Mouse (Mus musculus): ENCODE results near the gene Gnaq. TPM values are rescaled to one million over a fixed set of nuclear protein-coding genes. Genes with fewer than 3 reads are reported as not detected.

The Gnaq gene
- total RNA-seq, 1 experiment from 2014 or later, result 40.2 TPM

DNA sequence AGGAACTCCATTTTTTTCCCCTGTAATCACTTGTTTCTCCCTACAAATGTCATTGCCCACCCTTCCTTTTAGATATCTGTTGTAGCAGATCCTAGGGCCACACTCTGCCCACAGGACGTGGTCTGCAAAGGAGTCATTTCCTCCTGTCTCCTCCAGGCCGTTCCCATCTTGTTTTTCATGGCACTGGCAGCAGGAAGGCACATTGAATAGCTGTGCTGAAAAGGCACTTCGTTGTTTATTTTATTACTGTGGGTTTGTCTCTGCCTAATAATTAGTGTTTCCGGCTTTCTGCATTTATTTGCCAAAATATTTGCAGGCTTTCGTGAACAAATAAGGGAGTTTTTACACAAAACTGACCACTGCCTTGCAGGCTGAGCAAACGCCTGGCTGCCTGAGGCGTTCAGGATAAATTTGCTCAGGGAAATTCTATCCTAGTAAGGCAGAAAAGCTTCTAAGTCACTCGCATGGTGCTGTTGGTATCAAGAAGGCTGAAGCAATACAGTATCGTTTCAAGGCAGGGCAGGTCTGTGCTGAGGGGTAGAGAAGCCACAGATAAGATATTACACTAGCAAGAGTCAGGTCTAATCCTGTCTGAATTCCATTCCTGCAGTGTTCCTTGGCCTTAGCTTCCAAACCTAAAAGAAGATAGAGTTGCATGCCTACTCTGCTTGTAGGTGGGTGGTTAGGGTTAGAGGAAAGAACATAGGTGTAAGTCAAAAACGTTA lies 154.0 kb downstream of the Gnaq start:
- no peak for ATAC-seq (ENCODE audit: extremely low read depth, insufficient number of reproducible peaks, low FRiP score, poor library complexity, severe bottlenecking)

DNA sequence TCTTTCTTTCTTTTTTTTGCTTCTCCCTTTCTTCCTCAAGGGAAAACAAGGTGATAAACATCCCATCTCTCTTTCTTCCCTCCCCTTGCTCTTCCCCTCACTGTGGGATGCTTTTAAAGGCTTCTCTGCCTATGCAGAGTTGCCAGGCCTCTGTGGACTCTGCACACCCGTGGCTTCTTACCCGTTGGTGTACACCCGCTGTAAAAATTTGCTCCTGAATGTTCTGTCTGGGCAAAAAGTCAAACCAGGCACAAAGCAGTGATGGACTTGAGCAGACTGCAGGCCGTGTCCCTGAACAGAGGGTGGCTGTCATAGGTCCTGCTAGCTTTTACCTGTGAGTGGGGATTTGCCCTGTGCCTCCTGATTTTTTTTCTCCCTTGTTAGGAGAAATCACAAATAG lies 154.7 kb downstream of the Gnaq start:
- no peak for ATAC-seq (ENCODE audit: extremely low read depth, insufficient number of reproducible peaks, low FRiP score, poor library complexity, severe bottlenecking)

DNA sequence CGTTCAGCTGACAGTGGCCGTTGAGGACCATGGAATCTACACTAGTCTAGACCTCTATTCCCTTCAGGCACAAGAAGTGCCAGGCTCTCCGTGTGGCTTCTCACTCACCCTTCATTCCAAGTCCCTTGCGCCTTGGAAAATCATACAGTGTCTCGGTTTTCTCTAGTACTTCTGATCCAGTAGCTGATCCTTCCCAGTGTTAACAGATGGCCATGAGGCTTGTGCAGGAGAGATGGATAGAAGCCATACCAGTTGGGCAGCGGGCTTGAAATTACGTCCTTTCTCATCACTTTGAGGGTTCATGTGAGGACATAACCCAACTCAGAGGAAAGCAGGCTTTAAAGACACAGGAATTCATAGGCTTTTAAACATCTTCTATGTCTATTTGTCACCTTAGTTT lies 155.3 kb downstream of the Gnaq start:
- ATAC-seq (ENCODE audit: extremely low read depth, insufficient number of reproducible peaks, low FRiP score, poor library complexity, severe bottlenecking), result no peak

DNA sequence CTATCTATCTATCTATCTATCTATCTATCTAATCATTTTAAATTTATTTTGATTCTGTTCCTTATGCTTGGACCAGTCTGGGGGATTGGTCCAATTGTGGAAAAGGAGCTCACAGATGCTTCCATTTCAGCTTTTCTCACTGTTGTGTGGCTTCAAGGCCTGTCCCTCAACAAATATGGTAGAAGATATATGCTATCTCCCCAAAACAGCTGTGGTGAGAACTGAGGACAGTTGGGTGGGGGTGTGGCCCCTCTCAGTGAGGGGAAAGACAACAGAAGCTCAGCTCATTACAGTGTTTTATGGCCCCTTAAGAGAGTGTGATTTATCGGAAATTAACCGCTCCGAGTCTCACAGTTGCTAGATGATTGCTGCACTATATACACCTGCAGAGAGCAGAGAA lies 158.5 kb downstream of the Gnaq start:
- ATAC-seq (ENCODE audit: extremely low read depth, insufficient number of reproducible peaks, low FRiP score, poor library complexity, severe bottlenecking), result no peak

DNA sequence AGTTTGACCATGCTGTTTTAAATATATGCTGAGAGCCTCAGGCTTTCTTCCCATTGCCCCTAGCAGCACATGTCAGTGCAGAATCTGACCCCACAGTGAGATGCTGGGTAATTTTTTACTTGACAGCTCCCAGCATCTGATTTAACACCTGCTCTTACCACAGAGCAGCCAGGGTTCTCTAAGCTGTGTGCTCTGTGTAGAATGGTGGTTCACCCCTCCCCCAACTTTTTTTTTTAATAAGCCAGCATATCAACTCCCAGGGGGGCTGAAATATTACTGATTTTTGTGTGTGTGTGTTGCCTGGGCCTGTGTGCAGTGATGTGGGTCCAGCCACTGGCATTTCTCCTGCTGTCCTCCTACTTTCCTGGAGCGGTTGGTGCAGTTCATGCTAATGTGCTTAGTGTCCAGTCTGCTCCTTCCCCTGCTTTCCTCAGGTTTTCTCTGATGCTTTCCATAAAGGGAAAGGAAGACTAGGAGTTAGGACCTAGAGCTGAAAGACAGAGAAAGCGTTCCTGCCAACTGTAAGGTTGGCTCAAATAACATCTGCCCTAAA lies 159.5 kb downstream of the Gnaq start:
- no peak for ATAC-seq (ENCODE audit: extremely low read depth, insufficient number of reproducible peaks, low FRiP score, poor library complexity, severe bottlenecking)

DNA sequence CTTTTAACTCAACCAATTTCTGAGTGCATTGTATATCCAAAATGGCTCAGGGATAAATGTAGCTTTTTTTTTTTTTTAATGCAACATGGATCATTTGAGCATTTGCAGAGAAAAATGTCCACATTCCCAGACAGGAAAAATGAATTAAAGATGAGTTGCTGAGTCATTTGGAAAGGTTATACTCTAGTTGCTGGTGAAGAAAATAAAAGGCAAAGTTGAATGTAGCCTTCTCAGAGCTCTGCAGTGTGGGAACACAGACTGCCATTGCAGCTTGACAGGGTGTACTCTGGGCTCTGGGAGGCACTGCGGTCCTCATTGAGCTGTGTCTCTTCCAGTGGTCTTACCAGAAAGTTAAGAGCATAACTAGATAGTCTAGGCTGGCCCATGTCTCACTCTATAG lies 160.3 kb downstream of the Gnaq start:
- no peak for ATAC-seq (ENCODE audit: extremely low read depth, insufficient number of reproducible peaks, low FRiP score, poor library complexity, severe bottlenecking)

DNA sequence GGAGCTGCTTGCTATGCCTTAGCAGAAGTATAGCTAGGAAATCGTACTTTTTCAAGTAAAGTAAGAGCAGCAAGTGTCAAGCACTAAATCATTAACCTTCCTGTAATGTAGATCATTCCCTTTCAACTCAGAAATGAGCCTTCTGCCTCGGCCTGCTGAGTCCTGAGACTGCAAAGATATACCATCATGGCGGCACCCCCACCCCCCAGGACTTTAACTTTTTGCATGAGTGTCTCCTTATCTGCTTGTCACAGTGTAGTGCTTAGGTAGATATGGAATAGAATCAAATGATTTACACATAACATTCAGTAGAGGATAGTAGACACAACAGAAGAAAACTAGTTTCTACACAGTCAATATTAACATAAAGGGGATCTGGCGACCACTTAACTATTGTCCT lies 167.8 kb downstream of the Gnaq start:
- ATAC-seq (ENCODE audit: extremely low read depth, insufficient number of reproducible peaks, low FRiP score, poor library complexity, severe bottlenecking), result no peak

DNA sequence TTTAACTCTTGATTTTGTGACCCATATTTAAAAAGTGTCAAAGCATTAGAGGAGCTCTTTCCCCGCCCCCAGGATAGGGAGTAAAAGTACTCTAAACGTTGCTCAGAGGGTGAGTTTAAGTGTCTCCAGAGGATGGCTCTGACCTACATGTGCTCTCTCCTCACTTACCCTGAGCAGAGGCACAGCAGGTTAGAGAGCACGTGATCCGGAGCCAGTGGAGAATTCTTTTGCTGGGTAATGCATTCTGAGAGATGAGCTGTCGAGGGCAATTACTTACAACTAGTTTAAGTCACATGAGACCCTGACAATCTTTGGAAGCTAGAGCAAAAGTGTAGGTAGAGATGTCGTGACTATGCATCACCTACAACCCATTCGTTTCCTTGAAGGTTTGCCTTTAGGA lies 168.7 kb downstream of the Gnaq start:
- no peak for ATAC-seq (ENCODE audit: extremely low read depth, insufficient number of reproducible peaks, low FRiP score, poor library complexity, severe bottlenecking)

DNA sequence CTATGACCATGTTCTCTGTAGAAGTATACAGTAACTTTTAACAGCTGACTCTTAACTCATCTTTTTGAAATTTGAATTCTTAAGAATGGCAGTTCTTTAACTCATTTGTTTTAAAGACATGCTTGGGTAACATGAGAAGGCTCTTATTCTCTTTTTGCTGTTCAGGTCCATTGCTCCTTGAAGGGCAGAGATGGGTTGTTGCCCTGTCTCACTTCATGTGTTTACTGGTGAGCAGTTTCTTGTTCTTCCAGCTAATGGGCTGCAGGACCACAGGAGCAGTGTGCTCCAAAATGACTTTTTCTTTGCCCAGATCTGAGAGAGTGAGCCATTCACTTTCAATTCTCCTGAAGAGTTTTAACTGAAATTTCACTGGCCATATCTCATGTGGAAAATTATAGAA lies 176.4 kb downstream of the Gnaq start:
- ATAC-seq (ENCODE audit: extremely low read depth, insufficient number of reproducible peaks, low FRiP score, poor library complexity, severe bottlenecking), result no peak

DNA sequence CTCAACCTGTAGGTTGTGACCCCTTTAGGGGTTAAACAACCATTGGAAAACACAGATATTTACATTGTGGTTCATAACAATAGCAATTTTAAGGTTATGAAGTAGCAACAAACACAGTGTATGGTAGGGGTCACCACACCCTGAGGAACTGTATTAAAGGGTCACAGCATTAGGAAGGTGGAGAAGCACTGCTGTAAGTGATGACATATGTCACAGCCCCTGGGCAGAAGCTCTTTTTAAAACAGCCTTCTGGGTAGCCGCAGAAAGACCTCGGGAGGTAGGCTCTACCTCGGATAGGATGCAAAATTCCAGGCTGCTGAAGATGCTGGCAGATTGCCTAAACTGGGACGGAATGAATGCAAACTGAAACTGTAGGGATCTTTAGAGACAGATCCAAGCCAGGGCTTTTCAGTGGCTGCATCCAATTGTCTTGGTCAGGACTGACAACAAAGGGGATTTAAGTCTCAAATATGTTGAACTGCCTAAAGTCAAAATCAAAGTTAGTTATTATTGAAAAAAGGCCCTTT lies 181.7 kb downstream of the Gnaq start:
- no peak for ATAC-seq (ENCODE audit: extremely low read depth, insufficient number of reproducible peaks, low FRiP score, poor library complexity, severe bottlenecking)

DNA sequence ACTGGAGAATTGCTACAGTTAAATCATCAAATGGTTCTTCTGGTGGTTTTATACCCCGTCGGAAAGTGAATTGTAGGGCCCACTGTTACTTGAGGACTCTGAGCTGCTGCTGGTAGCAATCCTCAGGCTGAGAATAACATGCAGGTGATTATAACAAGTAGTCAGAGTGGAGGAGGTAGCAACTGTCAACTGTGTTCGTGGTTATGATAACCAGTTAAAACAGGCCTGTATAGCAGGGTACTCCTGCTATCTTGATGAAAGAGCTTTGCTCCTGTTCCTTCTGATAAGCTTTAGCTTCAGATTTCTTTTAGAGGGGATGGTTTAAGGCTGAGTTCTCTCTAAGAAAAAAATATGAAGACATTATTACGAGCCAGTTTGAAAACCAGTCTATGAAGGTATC lies 182.9 kb downstream of the Gnaq start:
- ATAC-seq (ENCODE audit: extremely low read depth, insufficient number of reproducible peaks, low FRiP score, poor library complexity, severe bottlenecking), result no peak

DNA sequence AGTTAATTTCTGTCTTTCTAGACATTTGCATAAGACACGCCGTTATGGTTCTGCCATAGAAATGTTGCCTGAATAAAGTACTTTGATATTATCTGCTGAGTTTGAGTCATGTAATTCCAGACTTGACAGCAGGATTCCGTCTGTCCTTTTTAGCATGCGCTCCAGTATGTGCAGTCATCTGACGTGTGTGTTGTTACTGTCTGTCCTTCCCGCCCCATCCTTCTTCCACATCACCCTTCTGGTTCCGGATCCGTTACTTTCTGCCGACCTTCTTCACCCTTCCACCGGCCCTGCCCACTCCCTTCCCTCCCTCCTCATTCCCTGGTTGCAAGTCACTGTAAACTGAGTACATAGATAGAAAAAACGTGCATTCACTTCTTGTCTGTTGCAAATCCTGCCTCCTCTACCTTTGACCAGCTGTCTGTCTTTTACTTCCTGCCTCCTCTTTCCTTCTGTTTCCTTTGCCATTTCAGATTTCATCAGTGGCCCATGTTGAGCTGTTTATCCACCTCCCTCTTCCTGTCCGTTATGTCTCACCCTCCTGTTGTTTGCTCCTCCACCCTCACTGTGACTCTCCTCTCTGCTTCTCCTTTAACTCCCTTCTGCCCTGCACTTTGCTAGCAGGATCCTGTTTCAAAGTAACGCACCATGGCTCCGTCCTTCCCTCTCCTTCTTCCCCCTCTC lies 185.6 kb downstream of the Gnaq start:
- no peak for ATAC-seq (ENCODE audit: extremely low read depth, insufficient number of reproducible peaks, low FRiP score, poor library complexity, severe bottlenecking)

DNA sequence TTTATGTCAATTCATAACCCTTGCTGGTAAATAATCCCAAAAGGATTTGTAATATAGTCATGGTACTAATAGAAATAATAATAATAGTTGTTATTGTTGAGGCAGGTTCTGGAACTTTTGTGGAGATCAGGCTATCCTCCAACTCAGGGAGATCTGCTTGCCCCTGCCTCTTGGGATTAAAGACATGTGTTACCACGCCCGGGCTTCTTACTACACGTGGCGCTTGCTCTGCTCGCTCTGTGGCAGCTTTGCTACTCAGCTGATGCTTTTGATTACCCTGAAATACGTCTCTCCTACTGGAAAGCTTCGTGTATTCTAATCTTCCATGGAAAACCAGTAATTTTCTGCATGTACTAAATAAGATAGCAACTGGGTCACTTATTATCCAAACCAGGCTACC lies 187.4 kb downstream of the Gnaq start:
- ATAC-seq (ENCODE audit: extremely low read depth, insufficient number of reproducible peaks, low FRiP score, poor library complexity, severe bottlenecking), result no peak

DNA sequence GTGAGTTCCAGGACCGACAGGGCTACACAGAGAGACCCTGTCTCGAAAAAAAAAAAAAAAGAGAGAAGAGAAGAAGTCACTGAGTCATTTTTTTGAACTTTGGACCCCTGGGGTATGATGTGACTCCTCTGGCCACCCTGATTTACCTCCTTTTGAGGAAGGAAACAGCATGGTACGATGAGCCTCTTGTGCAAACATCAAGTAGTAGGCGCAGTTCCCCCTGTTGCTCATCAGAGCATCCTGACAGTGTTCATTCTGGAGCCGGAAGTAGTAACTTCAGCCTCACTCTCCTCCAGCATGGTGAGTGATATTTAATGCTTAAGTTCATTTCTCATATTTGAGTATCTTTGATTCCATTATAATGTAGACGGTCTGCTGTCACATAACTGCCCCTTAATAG lies 190.4 kb downstream of the Gnaq start:
- peak; percentile 59 for ATAC-seq (ENCODE audit: extremely low read depth, insufficient number of reproducible peaks, low FRiP score, poor library complexity, severe bottlenecking)

DNA sequence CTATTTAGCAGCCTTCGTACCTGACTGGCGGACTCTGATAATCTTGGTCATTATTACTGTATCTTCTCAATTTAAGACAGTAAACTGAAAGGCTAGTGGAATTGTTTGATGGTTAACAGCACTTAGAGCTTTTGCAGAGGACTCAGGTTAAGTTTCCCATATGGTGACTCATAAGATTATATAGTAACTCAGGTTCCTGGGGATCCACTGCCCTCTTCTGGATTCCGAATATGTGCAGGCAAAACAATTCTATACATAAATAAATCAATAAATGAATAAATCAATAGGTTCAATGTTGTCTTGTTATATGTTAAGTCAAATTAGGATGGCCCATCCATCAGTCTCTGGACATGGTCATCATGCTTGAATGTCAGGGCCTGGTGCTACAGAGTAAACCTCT lies 191.6 kb downstream of the Gnaq start:
- ATAC-seq (ENCODE audit: extremely low read depth, insufficient number of reproducible peaks, low FRiP score, poor library complexity, severe bottlenecking), result no peak

DNA sequence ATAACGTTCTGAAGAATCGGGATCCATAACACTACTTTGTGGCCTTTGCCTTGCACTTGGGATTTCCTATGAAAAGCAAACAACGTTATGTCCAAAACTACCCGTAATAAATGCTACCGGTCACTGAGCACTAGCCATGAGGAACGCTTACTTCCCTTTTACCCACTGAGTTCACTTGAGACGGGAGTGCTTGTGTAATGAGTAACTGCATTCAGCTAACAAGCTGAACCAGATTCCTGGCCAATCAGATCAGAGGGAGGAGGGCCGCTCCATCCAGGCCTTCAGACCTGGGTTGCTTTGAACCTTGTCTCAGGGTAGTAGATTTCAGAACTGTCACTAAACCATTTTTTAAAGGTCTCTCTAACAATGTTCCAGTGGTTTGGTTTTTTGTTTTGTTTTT lies 193.3 kb downstream of the Gnaq start:
- ATAC-seq (ENCODE audit: extremely low read depth, insufficient number of reproducible peaks, low FRiP score, poor library complexity, severe bottlenecking), result peak; percentile 65

DNA sequence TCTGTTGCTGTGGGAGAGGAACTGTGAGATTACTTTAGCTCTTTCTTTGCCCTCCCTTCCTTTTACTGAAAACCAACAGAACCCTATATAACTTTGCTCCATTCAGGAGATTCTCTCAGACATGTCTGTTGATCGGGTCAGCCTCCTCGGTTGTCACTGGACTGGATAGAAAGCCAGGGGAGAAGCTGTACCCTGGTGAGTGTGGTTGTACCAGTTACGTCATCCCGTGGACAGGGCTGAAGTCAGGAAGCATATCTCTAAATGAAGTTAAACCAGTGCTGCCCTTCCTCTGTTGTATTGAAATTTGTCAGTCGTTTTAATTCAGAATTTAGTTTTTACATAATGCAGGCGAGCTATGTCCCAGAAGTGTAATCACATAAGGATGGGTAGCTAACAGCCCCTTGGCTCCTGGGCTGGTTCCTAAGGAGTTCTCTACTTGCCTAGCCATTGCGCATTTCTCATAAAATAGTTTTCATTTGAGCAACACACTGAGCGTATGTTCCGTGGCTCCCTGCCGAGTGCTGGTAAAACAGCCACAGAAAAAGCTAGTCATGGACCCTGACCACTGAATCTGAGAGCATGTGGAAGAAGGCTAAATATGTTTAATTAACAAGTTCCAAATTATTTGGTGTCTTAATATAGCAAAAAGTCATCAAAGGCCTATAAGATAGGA lies 194.9 kb downstream of the Gnaq start:
- ATAC-seq (ENCODE audit: extremely low read depth, insufficient number of reproducible peaks, low FRiP score, poor library complexity, severe bottlenecking), result no peak

DNA sequence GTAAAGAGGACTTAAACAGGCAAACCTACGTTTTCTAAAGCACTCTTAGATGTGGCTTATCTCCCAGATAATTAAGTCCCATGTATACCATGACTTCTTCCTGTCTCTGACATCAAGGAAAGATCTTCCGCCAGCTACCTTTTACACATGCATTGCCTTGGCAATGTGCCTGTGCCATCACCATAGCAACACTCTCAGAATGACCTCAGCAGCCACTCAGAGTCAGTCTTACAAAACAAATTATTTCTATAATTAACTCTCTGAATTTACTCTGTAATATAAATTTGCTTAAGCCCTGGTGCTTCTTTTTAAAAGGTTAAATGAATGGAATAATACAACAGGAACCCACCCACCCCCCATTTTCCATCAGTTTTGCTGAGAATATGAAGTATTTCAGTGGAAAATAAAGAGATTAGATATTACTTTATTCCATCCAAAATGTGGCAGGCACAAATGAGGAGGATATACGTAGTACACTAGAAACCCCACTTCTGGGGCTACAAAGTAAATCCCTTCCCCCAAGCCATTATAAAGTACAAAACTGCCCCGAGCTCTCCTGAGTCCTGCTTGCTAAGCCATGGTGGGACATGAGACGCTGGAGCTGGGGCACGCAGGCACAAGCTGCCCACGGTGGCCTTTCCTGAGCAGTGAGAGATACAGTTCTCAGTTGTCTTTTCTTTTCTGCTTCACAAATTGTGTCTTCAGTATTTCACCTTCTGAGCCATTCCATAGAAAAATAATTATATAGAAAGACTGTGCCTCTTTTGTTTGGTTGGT lies 195.6 kb downstream of the Gnaq start:
- no peak for ATAC-seq (ENCODE audit: extremely low read depth, insufficient number of reproducible peaks, low FRiP score, poor library complexity, severe bottlenecking)

DNA sequence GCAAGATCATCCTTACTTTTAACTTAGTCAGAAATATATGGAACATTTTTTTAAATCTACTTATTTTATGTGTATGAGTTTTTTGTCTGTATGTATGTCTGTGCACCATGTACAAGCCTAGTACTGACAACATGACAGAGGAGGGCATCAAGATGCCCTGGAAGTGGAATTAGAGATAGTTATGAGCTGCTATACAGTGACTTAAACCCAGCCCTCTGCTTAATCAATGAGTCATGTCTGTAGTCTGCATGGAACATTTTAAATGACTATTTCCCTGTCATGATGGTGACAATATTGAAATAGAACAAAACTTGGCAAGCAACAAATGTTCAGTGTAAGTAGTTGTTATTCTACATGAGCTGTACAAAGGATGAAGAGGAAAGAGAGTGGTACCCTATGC lies 196.4 kb downstream of the Gnaq start:
- no peak for ATAC-seq (ENCODE audit: extremely low read depth, insufficient number of reproducible peaks, low FRiP score, poor library complexity, severe bottlenecking)
